ENCODE assay signal across 7 mouse cellular contexts in the genomic region with DNA sequence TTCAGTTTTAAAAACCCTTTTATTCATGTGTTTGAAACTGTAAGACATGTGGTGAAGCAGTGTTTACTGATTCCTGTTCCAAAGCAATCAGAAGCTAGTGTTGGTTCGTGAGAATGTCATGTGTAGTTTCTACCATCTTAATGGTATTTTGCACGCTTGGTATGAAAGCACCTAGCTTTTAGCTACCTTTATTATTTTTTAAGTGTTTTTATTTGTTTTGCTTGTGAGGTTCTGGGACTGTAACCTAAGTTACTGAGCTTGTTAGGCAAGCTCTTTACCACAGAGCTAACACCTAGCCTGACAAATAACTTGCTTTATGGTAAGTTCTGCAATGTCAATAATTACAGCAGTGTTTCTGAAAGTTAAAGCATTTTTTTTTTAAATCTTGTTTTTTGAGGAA. TPM values are rescaled to one million over a fixed set of nuclear protein-coding genes. Genes with fewer than 3 reads are reported as not detected.
DNase-seq lines count a peak whose midpoint lies in the region; ATAC-seq lines count a peak whose summit lies in the region.

No protein-coding gene starts in this region.

- no peaks in the 10 kb centered on the region for H3K27me3 ChIP-seq in neural tube, embryonic 11.5 days (ENCODE audit: control insufficient read depth, insufficient read depth, low read length)
- H3K27me3 ChIP-seq in forebrain, embryonic 11.5 days (ENCODE audit: control insufficient read depth, insufficient read depth, low read length): no peaks in the 10 kb centered on the region
- H3K27me3 ChIP-seq in limb, embryonic 13.5 days: no peaks in the 10 kb centered on the region
- H3K27me3 ChIP-seq in stomach, embryonic 15.5 days (replicated peaks): no peaks in the 10 kb centered on the region

- no peaks in the 10 kb centered on the region for H3K36me3 ChIP-seq in neural tube, embryonic 11.5 days (ENCODE audit: control insufficient read depth, insufficient read depth, low read length)
- H3K36me3 ChIP-seq in forebrain, embryonic 11.5 days (ENCODE audit: control insufficient read depth, insufficient read depth, low read length): no peaks in the 10 kb centered on the region
- H3K36me3 ChIP-seq in limb, embryonic 13.5 days: no peaks in the 10 kb centered on the region
- H3K36me3 ChIP-seq in stomach, embryonic 15.5 days: no peaks in the 10 kb centered on the region

- H3K4me3 ChIP-seq in neural tube, embryonic 11.5 days (ENCODE audit: low read depth, low read length): peak overlapping the region; percentile 86
- H3K4me3 ChIP-seq in forebrain, embryonic 11.5 days (ENCODE audit: low read depth, low read length): peak overlapping the region; percentile 87
- H3K4me3 ChIP-seq in limb, embryonic 13.5 days: peak overlapping the region; percentile 82
- peak overlapping the region; percentile 86 for H3K4me3 ChIP-seq in stomach, embryonic 15.5 days (replicated peaks)

- H3K27ac ChIP-seq in neural tube, embryonic 11.5 days (ENCODE audit: low read depth, low read length): no peak overlapping the region
- no peak overlapping the region for H3K27ac ChIP-seq in forebrain, embryonic 11.5 days (ENCODE audit: low read depth, low read length)
- H3K27ac ChIP-seq in limb, embryonic 13.5 days: no peak overlapping the region
- no peak overlapping the region for H3K27ac ChIP-seq in stomach, embryonic 15.5 days

- no peak for DNase-seq in neural tube, embryonic 11.5 days (ENCODE audit: low spot score)
- DNase-seq in neural tube, embryonic 10.5 days (ENCODE audit: extremely low spot score, low spot score): no peak
- DNase-seq in forebrain, embryonic 11.5 days (ENCODE audit: low spot score): no peak
- DNase-seq in spleen, adult 12 weeks (ENCODE audit: low spot score): no peak

- H3K9ac ChIP-seq in neural tube, embryonic 11.5 days (ENCODE audit: low read length): no peak overlapping the region
- peak overlapping the region; percentile 90; the same call in 1 of the 2 replicates for H3K9ac ChIP-seq in forebrain, embryonic 11.5 days (ENCODE audit: low read length)
- peak overlapping the region; percentile 91; the same call in 1 of the 2 replicates for H3K9ac ChIP-seq in limb, embryonic 13.5 days
- no peak overlapping the region for H3K9ac ChIP-seq in stomach, embryonic 15.5 days

- H3K4me1 ChIP-seq in neural tube, embryonic 11.5 days (ENCODE audit: control insufficient read depth, insufficient read depth, low read length): peaks cover 15% of the 10 kb centered on the region
- H3K4me1 ChIP-seq in forebrain, embryonic 11.5 days (replicated peaks; ENCODE audit: control insufficient read depth, insufficient read depth, low read length): peaks cover 11% of the 10 kb centered on the region
- peaks cover 20% of the 10 kb centered on the region for H3K4me1 ChIP-seq in limb, embryonic 13.5 days
- peaks cover 12% of the 10 kb centered on the region for H3K4me1 ChIP-seq in stomach, embryonic 15.5 days

- peak overlapping the region; percentile 67 for H3K4me2 ChIP-seq in neural tube, embryonic 11.5 days (ENCODE audit: low read depth)
- H3K4me2 ChIP-seq in forebrain, embryonic 11.5 days (ENCODE audit: low read depth, low read length, severe bottlenecking): peak overlapping the region; percentile 58
- peak overlapping the region; percentile 73 for H3K4me2 ChIP-seq in limb, embryonic 13.5 days (replicated peaks)
- peak overlapping the region; percentile 61 for H3K4me2 ChIP-seq in stomach, embryonic 15.5 days

- 58% methylated on average over 2 of the region's 2 CpGs for WGBS in neural tube, embryonic 11.5 days
- WGBS in forebrain, embryonic 11.5 days: 57% methylated on average over 2 of the region's 2 CpGs
- WGBS in limb, embryonic 13.5 days: 44% methylated on average over 2 of the region's 2 CpGs
- whole genome bisulfite sequencing in stomach, embryonic 15.5 days: 47% methylated on average over 2 of the region's 2 CpGs

- ATAC-seq in neural tube, embryonic 11.5 days (ENCODE audit: insufficient read depth, low FRiP score, low TSS enrichment): no peak
- ATAC-seq in forebrain, embryonic 11.5 days (replicated peaks; ENCODE audit: low FRiP score): no peak
- ATAC-seq in limb, embryonic 13.5 days (ENCODE audit: low FRiP score, low read depth): no peak
- ATAC-seq in stomach, embryonic 15.5 days (ENCODE audit: insufficient read depth, low FRiP score, low read depth): no peak
- ATAC-seq in granulocyte monocyte progenitor cell, adult 5-6 weeks (replicated peaks; ENCODE audit: poor library complexity, severe bottlenecking): no peak

- no peaks in the 10 kb centered on the region for H3K9me3 ChIP-seq in neural tube, embryonic 11.5 days (ENCODE audit: control insufficient read depth, low read length)
- no peaks in the 10 kb centered on the region for H3K9me3 ChIP-seq in forebrain, embryonic 11.5 days (ENCODE audit: control insufficient read depth, low read length)
- no peaks in the 10 kb centered on the region for H3K9me3 ChIP-seq in limb, embryonic 13.5 days
- no peaks in the 10 kb centered on the region for H3K9me3 ChIP-seq in stomach, embryonic 15.5 days

RNA-seq across cellular contexts. Expression of a gene that starts 1.7 kb away (rescaled TPM):
- 2.5 and 3.3 TPM in 2 replicates for polyA plus RNA-seq in neural tube, embryonic 11.5 days (2014; fragmentation: Nextera tagmentation; extraction: Ambion mirVana)
- polyA plus RNA-seq in forebrain, embryonic 11.5 days (2014; fragmentation: Nextera tagmentation; extraction: Ambion mirVana): 2.8 and 3.0 TPM in 2 replicates
- 2.9 and 3.1 TPM in 2 replicates for polyA plus RNA-seq in limb, embryonic 13.5 days (2015; fragmentation: Nextera tagmentation; extraction: Ambion mirVana)
- 4.3 and 5.3 TPM in 2 replicates for polyA plus RNA-seq in stomach, embryonic 15.5 days (2015; fragmentation: Nextera tagmentation; extraction: Ambion mirVana)
- total RNA-seq in granulocyte monocyte progenitor cell, adult 5-6 weeks (2014; fragmentation: Nextera tagmentation): 50.5 and 62.5 TPM in 2 replicates
- 66.7 and 73.5 TPM in 2 replicates for total RNA-seq in granulocyte monocyte progenitor cell, adult 5-6 weeks (2017)

Comparison
In these comparisons a context has a peak if more than half of its experiments do, and no peak if none do; other contexts are left out.
1. H3K9ac ChIP-seq: peak in forebrain, embryonic 11.5 days (single experiment) and limb, embryonic 13.5 days (single experiment); none in neural tube, embryonic 11.5 days (single experiment) and stomach, embryonic 15.5 days (single experiment).
2. Peak in every context shown above with its lines, with median percentiles within 50 percentile points of each other: H3K4me2 ChIP-seq and H3K4me3 ChIP-seq.